11 mouse cellular contexts compared by ENCODE assay signal in genomic region chr2:38986580-38986979, GRCm38 (mm10). TPM values are rescaled to one million over a fixed set of nuclear protein-coding genes. Genes with fewer than 3 reads are reported as not detected.
DNase-seq lines count a peak whose midpoint lies in the region; ATAC-seq lines count a peak whose summit lies in the region.
"Had no signal": no experiment of that assay in that cellular context is flagged by ENCODE, and none has a peak within 500 bp of the region (broad histone marks: within the 10 kb centered on the region; RNA-seq: fewer than 3 reads in every experiment).

No protein-coding gene starts in this region.

- H3K4me3 ChIP-seq in kidney, embryonic 14.5 days (ENCODE audit: low read length): no peak overlapping the region
- H3K4me3 ChIP-seq in midbrain, embryonic 11.5 days (ENCODE audit: low read depth, low read length): no peak overlapping the region
- H3K4me3 ChIP-seq: embryonic facial prominence, embryonic 12.5 days; neural tube, embryonic 12.5 days had no signal

- H3K9me3 ChIP-seq in kidney, embryonic 14.5 days (ENCODE audit: control insufficient read depth, low read length): no peaks in the 10 kb centered on the region; the same call in 1 of the 2 replicates
- H3K9me3 ChIP-seq in midbrain, embryonic 11.5 days (ENCODE audit: control insufficient read depth, low read length): no peaks in the 10 kb centered on the region
- H3K9me3 ChIP-seq: embryonic facial prominence, embryonic 12.5 days had no signal

- 82% methylated on average over 3 of the region's 3 CpGs for WGBS in kidney, embryonic 14.5 days
- 88% methylated on average over 3 of the region's 3 CpGs for WGBS in midbrain, embryonic 11.5 days

- ATAC-seq in kidney, embryonic 14.5 days (ENCODE audit: low FRiP score, low TSS enrichment): no peak
- peak; percentile 51 for ATAC-seq in common myeloid progenitor, adult 5-6 weeks (replicated peaks; ENCODE audit: low read depth, poor library complexity, severe bottlenecking)
- no peak for ATAC-seq in midbrain, embryonic 11.5 days (ENCODE audit: low FRiP score)

- no peaks in the 10 kb centered on the region for H3K4me1 ChIP-seq in kidney, embryonic 14.5 days (ENCODE audit: control insufficient read depth, insufficient read depth, low read length)
- H3K4me1 ChIP-seq in midbrain, embryonic 11.5 days (ENCODE audit: control insufficient read depth, insufficient read depth, low read length): no peaks in the 10 kb centered on the region
- H3K4me1 ChIP-seq: embryonic facial prominence, embryonic 12.5 days; neural tube, embryonic 12.5 days had no signal

- no peaks in the 10 kb centered on the region for H3K36me3 ChIP-seq in kidney, embryonic 14.5 days (ENCODE audit: control insufficient read depth, insufficient read depth, low read length)
- no peaks in the 10 kb centered on the region for H3K36me3 ChIP-seq in midbrain, embryonic 11.5 days (ENCODE audit: control insufficient read depth, insufficient read depth, low read length)
- H3K36me3 ChIP-seq: embryonic facial prominence, embryonic 12.5 days; neural tube, embryonic 12.5 days had no signal

- no peak overlapping the region for H3K9ac ChIP-seq in kidney, embryonic 14.5 days (ENCODE audit: low read depth, low read length)
- H3K9ac ChIP-seq in midbrain, embryonic 11.5 days (ENCODE audit: low read length): no peak overlapping the region
- H3K9ac ChIP-seq: embryonic facial prominence, embryonic 12.5 days; neural tube, embryonic 12.5 days had no signal

- no peak overlapping the region for H3K27ac ChIP-seq in kidney, embryonic 14.5 days (ENCODE audit: low read depth, low read length)
- H3K27ac ChIP-seq in midbrain, embryonic 11.5 days (ENCODE audit: low read depth, low read length): no peak overlapping the region
- H3K27ac ChIP-seq: embryonic facial prominence, embryonic 12.5 days; neural tube, embryonic 12.5 days had no signal

- H3K4me2 ChIP-seq in kidney, embryonic 14.5 days (replicated peaks; ENCODE audit: low read depth, low read length): no peak overlapping the region
- no peak overlapping the region for H3K4me2 ChIP-seq in midbrain, embryonic 11.5 days
- H3K4me2 ChIP-seq: embryonic facial prominence, embryonic 12.5 days; neural tube, embryonic 12.5 days had no signal

- H3K27me3 ChIP-seq in kidney, embryonic 14.5 days (ENCODE audit: control insufficient read depth, insufficient read depth, low read length): no peaks in the 10 kb centered on the region
- H3K27me3 ChIP-seq in midbrain, embryonic 11.5 days (ENCODE audit: control insufficient read depth, insufficient read depth, low read length): no peaks in the 10 kb centered on the region
- H3K27me3 ChIP-seq: embryonic facial prominence, embryonic 12.5 days; neural tube, embryonic 12.5 days had no signal

- DNase-seq in kidney, postnatal 10 days: peak; percentile 77
- peak; percentile 97 for DNase-seq in gonadal fat pad, adult 2 months (ENCODE audit: low read depth)
- peak; percentile 82 for DNase-seq in lung, postnatal 10 days
- no peak for DNase-seq in embryo, embryonic 11 days
- no peak for DNase-seq in midbrain, embryonic 11.5 days (ENCODE audit: low spot score, missing footprints)
- no peak for DNase-seq in thymus, postnatal 10 days (ENCODE audit: low spot score in 2 of 2)
- DNase-seq: thymus, adult 2 months had no signal

RNA-seq across cellular contexts. Expression of gene Wdr38, which starts 10.7 kb away (rescaled TPM):
- polyA plus RNA-seq in kidney, embryonic 14.5 days (2014; fragmentation: Nextera tagmentation; extraction: Ambion mirVana): 1.4 and 1.7 TPM in 2 replicates
- 0.18 and 0.34 TPM in 2 replicates for total RNA-seq in common myeloid progenitor, adult 5-6 weeks (2017)
- polyA plus RNA-seq in gonadal fat pad, adult 2 months (2012; rRNA removed): 1.6 and 1.7 TPM in 2 replicates
- 1.4 TPM in 2 replicates for polyA plus RNA-seq in midbrain, embryonic 11.5 days (2014; fragmentation: Nextera tagmentation; extraction: Ambion mirVana)

RNA-seq across cellular contexts. Expression of gene Arpc5l, which starts 18.6 kb away (rescaled TPM):
- polyA plus RNA-seq in kidney, embryonic 14.5 days (2014; fragmentation: Nextera tagmentation; extraction: Ambion mirVana): 139 and 148 TPM in 2 replicates
- total RNA-seq in common myeloid progenitor, adult 5-6 weeks (2017): 56.4 and 67.3 TPM in 2 replicates
- 45.4 and 61.0 TPM in 2 replicates for polyA plus RNA-seq in gonadal fat pad, adult 2 months (2012; rRNA removed)
- 149 and 157 TPM in 2 replicates for polyA plus RNA-seq in midbrain, embryonic 11.5 days (2014; fragmentation: Nextera tagmentation; extraction: Ambion mirVana)

RNA-seq across cellular contexts. Expression of gene Rpl35, which starts 18.8 kb away (rescaled TPM):
- 1,034 and 1,450 TPM in 2 replicates for polyA plus RNA-seq in kidney, embryonic 14.5 days (2014; fragmentation: Nextera tagmentation; extraction: Ambion mirVana)
- 1,747 and 1,973 TPM in 2 replicates for total RNA-seq in common myeloid progenitor, adult 5-6 weeks (2017)
- polyA plus RNA-seq in gonadal fat pad, adult 2 months (2012; rRNA removed): 134 and 206 TPM in 2 replicates
- 1,018 and 1,101 TPM in 2 replicates for polyA plus RNA-seq in midbrain, embryonic 11.5 days (2014; fragmentation: Nextera tagmentation; extraction: Ambion mirVana)

RNA-seq across cellular contexts. Expression of gene Olfml2a, which starts 54.8 kb away (rescaled TPM):
- 1.5 and 2.3 TPM in 2 replicates for polyA plus RNA-seq in kidney, embryonic 14.5 days (2014; fragmentation: Nextera tagmentation; extraction: Ambion mirVana)
- not detected in 2 replicates for total RNA-seq in common myeloid progenitor, adult 5-6 weeks (2017)
- polyA plus RNA-seq in gonadal fat pad, adult 2 months (2012; rRNA removed): 3.3 and 3.8 TPM in 2 replicates
- polyA plus RNA-seq in midbrain, embryonic 11.5 days (2014; fragmentation: Nextera tagmentation; extraction: Ambion mirVana): 1.9 and 2.2 TPM in 2 replicates

RNA-seq across cellular contexts. Expression of gene Nr6a1, which starts 59.1 kb away (rescaled TPM):
- polyA plus RNA-seq in kidney, embryonic 14.5 days (2014; fragmentation: Nextera tagmentation; extraction: Ambion mirVana): 1.1 and 1.4 TPM in 2 replicates
- 1.7 and 5.7 TPM in 2 replicates for total RNA-seq in common myeloid progenitor, adult 5-6 weeks (2017)
- polyA plus RNA-seq in gonadal fat pad, adult 2 months (2012; rRNA removed): 6.3 and 6.8 TPM in 2 replicates
- 4.4 and 5.2 TPM in 2 replicates for polyA plus RNA-seq in midbrain, embryonic 11.5 days (2014; fragmentation: Nextera tagmentation; extraction: Ambion mirVana)

Comparison
In these comparisons a context has a peak if more than half of its experiments do, and no peak if none do; other contexts are left out.
1. DNase-seq: peak in kidney, postnatal 10 days (single experiment), gonadal fat pad, adult 2 months (single experiment) and lung, postnatal 10 days (single experiment); none in embryo, embryonic 11 days (single experiment), midbrain, embryonic 11.5 days (single experiment) and thymus, postnatal 10 days (0 of 2).